Mouse (Mus musculus): ENCODE results near the gene Olfr318. TPM values are rescaled to one million over a fixed set of nuclear protein-coding genes. Genes with fewer than 3 reads are reported as not detected.
"Not testable (repeated sequence)": the region's sequence is repeated elsewhere in the genome, so short reads cannot be mapped to it uniquely, and the experiment has no call there.

Gene Olfr318
- not detected for total RNA-seq (2021)
- long read RNA-seq, experiment 1, result 0 reads
- long read RNA-seq, experiment 2, result 0 reads

DNA sequence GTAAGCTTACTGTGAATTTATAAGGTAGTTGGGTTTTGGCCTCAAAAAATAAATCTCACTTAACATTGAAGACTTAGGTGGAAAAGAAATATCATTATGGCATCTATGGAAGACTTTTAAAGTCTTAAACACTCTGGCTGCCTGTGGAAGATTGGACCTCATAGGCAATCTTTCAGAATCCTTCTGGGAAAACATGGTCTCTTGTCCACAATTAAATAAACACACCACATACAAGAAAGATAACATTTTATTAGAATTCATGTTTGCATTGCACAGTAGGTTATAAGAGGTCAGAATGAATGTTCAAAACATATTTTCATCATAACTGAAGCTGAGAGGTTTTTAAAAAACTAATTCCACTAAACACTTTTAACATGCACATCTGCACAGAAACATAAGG is at the start of gene Olfr318:
Olfr318 (minus strand) TSS at position 101 of the 400 bp plus-strand sequence.
- DNase-seq (ENCODE audit: low spot score), result no peak

DNA sequence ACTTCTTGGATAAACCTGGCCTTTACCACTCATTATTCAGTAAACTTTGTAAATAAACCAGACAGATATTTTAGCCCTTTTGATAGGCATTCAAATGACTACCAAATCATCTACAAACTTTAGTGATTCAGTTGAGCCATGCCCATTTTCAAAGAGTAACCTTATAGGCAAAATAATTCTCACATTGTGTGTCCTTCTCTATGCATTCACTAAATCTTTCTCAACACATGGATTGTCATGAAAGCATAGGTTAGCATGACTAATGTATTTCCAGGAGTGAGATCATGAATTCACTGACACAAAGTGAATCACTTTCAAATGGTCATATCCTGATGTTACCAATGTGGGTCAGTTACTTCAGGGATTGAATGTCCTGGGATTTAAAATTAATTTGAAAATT is 49.1 kb upstream of the Olfr318 start, which contains the start of gene Olfr315:
Olfr315 (plus strand) TSS at position 301 of the 400 bp plus-strand sequence.
- DNase-seq (ENCODE audit: low spot score), result no peak

DNA sequence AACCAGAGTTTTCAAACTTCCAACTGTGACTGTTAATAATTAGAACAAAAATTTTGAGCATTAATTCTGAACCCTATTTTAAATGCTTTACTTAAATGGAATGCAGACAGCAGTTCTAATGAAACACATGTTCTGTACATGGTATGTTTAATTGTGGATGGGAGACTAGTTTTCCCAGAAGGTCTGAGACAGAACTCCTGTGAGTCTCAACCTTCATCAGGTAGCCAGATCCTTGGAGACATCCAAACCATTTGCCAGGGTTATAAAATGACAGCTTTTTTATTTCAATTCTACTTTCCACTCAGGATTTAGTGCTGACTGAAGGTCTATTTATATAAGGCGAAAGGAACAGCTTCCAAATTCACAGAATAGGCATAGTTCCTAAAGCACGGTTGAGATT is 28.6 kb upstream of the Olfr318 start, which contains the start of gene Olfr316:
Olfr316 (plus strand) TSS at position 301 of the 400 bp plus-strand sequence.
- DNase-seq (ENCODE audit: low spot score), result no peak

DNA sequence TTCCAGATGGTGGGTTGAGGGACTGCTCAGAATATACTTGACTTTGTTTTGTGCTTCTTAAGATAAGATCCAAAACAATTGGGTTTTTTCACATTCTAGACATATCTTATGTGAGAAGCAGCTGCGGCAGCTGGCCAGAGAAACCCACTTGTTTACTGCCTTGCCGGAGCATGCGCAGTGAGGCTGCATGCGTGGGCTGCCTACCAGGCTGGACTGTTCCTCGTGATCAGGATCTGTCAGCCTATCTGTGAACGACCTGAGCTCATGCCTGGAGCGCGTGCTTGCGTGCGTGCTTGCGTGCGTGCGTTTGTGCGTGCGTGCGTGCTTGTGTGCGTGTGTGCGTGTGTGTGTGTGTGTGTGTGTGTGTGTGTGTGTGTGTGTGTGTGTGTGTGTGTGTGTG is 27.3 kb upstream of the Olfr318 start:
- not testable (repeated sequence) for DNase-seq (ENCODE audit: low spot score)

DNA sequence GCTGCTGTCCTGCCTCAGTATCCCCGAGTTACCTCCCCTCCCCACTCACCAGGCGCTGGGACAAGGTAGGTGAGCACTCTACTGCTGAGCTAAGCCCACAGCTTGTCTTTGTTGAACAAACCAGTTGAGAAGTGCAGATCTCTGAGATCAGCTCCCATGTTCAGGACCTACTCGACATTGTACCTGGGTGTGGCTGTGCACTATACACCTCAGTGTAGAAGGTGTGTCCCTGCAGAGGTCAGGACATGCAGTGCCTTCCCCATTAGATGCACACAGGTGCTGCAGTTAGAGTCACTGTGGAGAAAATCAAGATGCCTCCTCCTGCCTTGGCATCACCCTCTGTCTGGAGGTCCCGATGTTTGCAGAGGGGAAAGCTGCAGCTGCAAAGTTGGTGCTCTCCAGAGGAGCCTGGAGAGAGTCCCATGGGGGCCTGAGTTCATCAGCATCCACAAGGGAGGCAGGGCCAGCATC is 15.0 kb upstream of the Olfr318 start, which contains the start of gene Olfr317:
Olfr317 (minus strand) TSS at position 421 of the 471 bp plus-strand sequence.
- DNase-seq (ENCODE audit: low spot score), result no peak

DNA sequence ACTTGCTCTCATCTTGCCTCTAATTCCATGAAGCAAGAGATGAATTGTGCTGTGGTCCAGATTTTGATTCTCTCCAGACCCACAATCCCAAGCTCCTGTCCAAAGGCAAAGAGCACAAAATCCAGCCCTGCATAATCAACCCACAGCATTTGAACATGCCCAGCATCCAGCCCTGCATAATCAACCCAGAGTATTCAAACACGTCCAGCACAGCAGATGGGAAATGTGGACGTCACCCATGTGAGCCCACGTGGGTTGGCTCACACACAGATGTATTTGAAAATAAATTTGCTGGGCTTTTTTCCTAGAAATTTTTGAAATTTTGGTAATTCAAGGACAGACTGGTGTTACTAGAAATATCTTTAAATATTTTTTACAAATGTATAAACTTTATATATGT is 9.6 kb upstream of the Olfr318 start:
- DNase-seq (ENCODE audit: low spot score), result no peak

DNA sequence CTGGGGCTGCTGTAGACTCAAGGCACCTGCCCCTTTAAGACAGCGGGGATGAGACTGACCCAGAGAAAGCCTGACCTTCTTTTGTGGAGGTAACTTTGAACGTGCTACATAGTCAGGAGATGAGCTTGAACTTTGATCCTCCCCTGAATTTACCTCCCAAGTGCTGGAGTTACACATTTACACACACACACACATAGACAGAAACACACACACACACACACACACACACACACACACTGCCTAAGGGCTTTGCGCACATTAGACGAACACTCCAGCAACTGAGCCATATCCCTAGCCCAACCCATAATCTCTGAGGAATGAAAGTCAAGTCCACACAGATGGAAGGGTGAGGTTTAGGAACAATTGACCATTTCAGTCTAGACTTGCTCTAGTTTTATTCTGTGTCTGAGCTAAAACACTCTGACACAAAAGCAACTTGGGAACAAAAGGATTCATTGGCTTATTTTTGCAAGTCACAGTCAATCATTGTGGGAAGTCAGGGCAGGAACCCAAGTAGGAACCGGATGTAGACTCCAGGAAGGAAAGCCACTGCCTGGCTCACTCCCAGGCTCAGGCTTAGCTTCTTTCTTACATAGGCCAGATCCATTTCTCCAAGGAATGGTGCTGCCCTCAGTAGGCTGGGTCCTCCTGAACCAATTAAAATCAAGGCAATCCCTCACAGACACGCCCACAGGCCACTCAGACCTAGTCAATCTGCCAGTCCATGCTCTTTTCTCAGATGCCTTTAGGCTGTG is 4.3 kb upstream of the Olfr318 start:
- not testable (repeated sequence) for DNase-seq (ENCODE audit: low spot score)

DNA sequence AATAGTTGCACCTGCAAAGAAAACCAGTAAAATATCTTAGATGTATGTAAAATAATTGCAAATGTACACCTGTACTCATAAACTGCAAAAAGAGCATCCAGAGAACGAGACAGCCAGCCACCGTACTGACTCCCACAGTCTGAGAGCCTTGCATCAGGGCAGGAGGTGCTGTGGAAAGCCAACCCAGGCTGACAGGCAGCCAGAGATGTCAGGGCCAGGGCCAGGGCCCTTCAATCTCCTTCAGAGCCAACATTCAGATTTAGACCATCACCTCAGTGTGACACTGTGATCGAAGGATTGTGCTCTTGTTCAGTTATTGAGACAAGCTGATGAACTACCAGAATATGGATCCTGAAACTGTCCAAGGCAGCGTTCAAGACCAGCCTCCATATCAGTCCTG is 4.1 kb downstream of the Olfr318 start:
- DNase-seq (ENCODE audit: low spot score), result no peak

DNA sequence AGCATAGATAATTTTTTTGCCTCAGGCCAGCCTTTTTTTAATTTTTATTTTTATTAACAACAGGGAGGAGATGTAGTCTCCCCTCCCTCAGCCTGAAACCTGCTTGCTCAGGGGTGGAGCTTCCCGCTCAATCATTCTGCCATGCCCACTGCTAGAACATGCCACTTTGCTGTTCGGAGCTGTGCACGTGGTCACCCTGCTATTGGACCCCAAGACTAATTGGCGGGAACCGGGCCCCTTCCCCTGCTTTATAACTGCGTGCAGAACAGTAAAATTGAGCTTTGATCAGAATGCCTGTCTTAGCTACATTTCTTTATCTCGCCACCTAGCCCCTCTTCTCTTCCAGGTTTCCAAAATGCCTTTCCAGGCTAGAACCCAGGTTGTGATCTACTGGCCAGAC is 6.1 kb downstream of the Olfr318 start:
- DNase-seq (ENCODE audit: low spot score), result not testable (repeated sequence)

DNA sequence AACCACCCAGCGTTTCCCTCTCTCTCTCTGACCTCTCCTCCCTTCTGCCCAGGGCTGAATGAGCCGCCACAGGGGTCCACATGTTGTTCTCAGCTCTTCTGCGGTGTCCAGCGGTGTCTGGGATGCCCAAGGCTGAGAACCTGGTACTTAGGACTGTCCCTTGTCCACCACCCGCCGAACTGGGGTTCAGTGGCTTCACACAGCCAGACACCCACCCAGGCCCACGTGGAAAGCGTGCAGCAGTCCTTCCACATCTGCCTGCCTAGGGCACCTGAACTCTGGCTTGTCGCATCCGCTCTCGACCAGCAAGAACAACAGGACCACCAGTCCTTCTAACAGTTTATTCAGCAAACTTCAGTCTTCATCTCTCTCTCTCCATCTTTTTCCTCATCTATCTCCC is 14.7 kb downstream of the Olfr318 start:
- DNase-seq (ENCODE audit: low spot score), result no peak

DNA sequence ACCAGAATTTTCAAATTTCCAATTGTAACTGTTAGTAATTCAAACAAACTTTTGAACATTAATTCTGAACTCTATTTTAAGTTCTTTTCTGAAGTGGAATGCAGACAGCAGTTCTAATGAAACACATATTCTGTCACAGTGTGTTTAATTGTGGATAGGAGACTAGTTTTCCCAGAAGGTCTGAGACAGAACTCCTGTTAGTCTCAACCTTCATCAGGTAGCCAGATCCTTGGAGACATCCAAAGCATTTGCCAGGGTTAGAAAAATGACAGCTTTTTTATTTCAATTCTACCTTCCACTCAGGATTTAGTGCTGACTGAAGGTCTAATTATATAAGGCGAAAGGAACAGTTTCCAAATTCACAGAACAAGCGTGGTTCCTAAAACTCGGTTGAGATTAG is 25.0 kb downstream of the Olfr318 start, which contains the start of gene Olfr319:
Olfr319 (plus strand) TSS at position 301 of the 400 bp plus-strand sequence.
- DNase-seq (ENCODE audit: low spot score), result no peak

DNA sequence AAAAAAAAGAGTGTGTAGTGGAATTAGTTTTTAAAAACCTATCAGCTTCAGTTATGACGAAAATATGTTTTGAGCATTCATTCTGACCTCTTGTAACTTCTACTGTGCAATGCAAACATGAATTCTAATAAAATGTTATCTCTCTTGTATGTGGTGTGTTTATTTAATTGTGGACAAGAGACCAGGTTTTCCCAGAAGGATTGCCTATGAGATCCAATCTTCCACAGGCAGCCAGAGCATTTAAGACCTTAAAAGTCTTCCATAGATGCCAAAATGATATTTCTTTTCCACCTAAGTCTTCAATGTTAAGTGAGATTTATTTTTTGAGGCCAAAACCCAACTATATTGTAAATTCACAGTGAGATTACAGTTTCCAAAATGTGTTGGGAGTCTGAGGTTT is 43.0 kb downstream of the Olfr318 start, which contains the start of gene Olfr320:
Olfr320 (plus strand) TSS at position 301 of the 400 bp plus-strand sequence.
- DNase-seq (ENCODE audit: low spot score), result no peak

DNA sequence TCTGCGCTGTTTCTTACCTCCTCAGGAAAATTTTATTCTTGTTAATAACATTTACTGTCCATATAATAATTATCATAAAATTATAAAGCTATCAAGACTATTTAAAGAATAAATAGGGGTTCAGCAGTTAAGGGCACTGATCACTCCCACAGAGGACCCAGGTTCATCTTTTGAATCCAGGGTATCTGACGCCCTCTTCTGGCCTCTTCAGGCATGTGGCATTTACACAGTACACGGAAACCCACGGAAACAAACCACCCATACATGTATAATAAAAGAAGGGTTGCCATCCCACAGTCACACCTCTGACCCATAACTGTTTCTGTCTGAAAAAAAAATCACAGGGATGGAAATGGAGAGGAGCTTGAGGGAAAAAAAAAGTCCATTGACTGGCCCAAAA is 52.0 kb downstream of the Olfr318 start:
- no peak for DNase-seq (ENCODE audit: low spot score)

DNA sequence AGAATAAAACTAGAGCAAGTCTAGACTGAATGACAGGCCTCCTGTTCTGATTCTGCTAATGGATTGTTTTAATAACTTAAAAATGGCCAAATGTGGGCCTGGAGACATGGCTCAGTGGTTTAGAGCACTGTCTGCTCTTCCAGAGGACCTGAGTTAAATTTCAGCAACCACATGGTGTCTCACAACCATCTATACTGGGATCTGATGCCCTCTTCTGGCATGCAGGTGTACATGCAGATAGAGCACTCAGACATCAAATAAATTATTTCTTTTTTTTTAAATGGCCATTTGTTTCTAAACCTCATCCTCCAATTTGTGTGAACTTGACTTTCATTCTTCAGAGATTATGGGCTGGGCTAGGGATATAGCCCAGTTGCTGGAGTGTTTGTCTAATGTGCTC is 54.6 kb downstream of the Olfr318 start:
- DNase-seq (ENCODE audit: low spot score), result no peak

Other genes with a start within 250 kb of the Olfr318 start
- not detected for gene Olfr332, start 231.5 kb downstream of the Olfr318 start, total RNA-seq (2021)
- gene Olfr331, start 221.4 kb downstream of the Olfr318 start, total RNA-seq (2021), result not detected
- not detected for gene Olfr330, start 189.2 kb downstream of the Olfr318 start, total RNA-seq (2021)
- gene Olfr329-ps, start 177.6 kb downstream of the Olfr318 start, total RNA-seq (2021), result not detected
- not detected for gene Olfr328, start 168.4 kb downstream of the Olfr318 start, total RNA-seq (2021)
- not detected for gene Olfr224, start 153.5 kb downstream of the Olfr318 start, total RNA-seq (2021)
- not detected for gene Olfr325, start 146.3 kb downstream of the Olfr318 start, total RNA-seq (2021)
- gene Olfr324, start 128.9 kb downstream of the Olfr318 start, total RNA-seq (2021), result not detected
- not detected for gene 2210407C18Rik, start 107.9 kb downstream of the Olfr318 start, total RNA-seq (2021)
- not detected for gene Olfr323, start 93.5 kb downstream of the Olfr318 start, total RNA-seq (2021)
- not detected for gene Trim58, start 83.5 kb downstream of the Olfr318 start, total RNA-seq (2021)
- gene Olfr322, start 65.2 kb downstream of the Olfr318 start, total RNA-seq (2021), result not detected
- not detected for gene Olfr320, start 42.9 kb downstream of the Olfr318 start, total RNA-seq (2021)
- gene Olfr319, start 24.9 kb downstream of the Olfr318 start, total RNA-seq (2021), result not detected
- gene Olfr317, start 15.2 kb upstream of the Olfr318 start, total RNA-seq (2021), result not detected
- gene Olfr316, start 28.7 kb upstream of the Olfr318 start, total RNA-seq (2021), result not detected
- gene Olfr315, start 49.2 kb upstream of the Olfr318 start, total RNA-seq (2021), result not detected
- not detected for gene Olfr314, start 58.9 kb upstream of the Olfr318 start, total RNA-seq (2021)
- gene Fam183b, start 77.9 kb upstream of the Olfr318 start, total RNA-seq (2021), result not detected
- not detected for gene Olfr313, start 91.0 kb upstream of the Olfr318 start, total RNA-seq (2021)
- gene Olfr312, start 105.2 kb upstream of the Olfr318 start, total RNA-seq (2021), result not detected
- gene Olfr311, start 115.2 kb upstream of the Olfr318 start, total RNA-seq (2021), result not detected
- gene Gm12258, start 123.1 kb upstream of the Olfr318 start, total RNA-seq (2021), result under 1 TPM; 0.78 TPM
- gene 2810021J22Rik, start 143.2 kb upstream of the Olfr318 start, total RNA-seq (2021), result 1 to 10 TPM in 1 of 2 experiments, under 1 TPM in 1; 0.82 to 1.2 TPM
- 1 to 10 TPM; 2.8 to 3.1 TPM for gene Zfp39, start 180.2 kb upstream of the Olfr318 start, total RNA-seq (2021)
- gene Btnl10, start 193.9 kb upstream of the Olfr318 start, total RNA-seq (2021), result not detected
- 10 to 100 TPM; 88.8 to 90.3 TPM for gene Rnf187, start 214.9 kb upstream of the Olfr318 start, total RNA-seq (2021)
- under 1 TPM; 0.62 to 0.97 TPM for gene Hist3h2ba, start 224.9 kb upstream of the Olfr318 start, total RNA-seq (2021)
- gene Hist3h2a, start 230.7 kb upstream of the Olfr318 start, total RNA-seq (2021), result 10 to 100 TPM in 1 of 2 experiments, 1 to 10 TPM in 1; 9.1 to 11.1 TPM
- under 1 TPM; 0.31 to 0.41 TPM for gene Trim17, start 230.7 kb upstream of the Olfr318 start, total RNA-seq (2021)